In genomic region chr4:115827888-115828571, GRCm38 (mm10) we compare ENCODE assay signal across 8 mouse cellular contexts. TPM values are rescaled to one million over a fixed set of nuclear protein-coding genes. Genes with fewer than 3 reads are reported as not detected.
DNase-seq lines count a peak whose midpoint lies in the region; ATAC-seq and TF ChIP-seq lines count a peak whose summit lies in the region.

Gene Mob3c (plus strand): TSS chr4:115828092.

- H3K4me1 ChIP-seq in embryonic facial prominence, embryonic 10.5 days: peaks cover 27% of the 10 kb centered on the region
- peaks cover 11% of the 10 kb centered on the region for H3K4me1 ChIP-seq in intestine, postnatal 0 days (replicated peaks; ENCODE audit: control insufficient read depth, insufficient read depth, low read length)
- H3K4me1 ChIP-seq in liver, embryonic 11.5 days (replicated peaks; ENCODE audit: control insufficient read depth, insufficient read depth, low read length): peaks cover 44% of the 10 kb centered on the region

- peak within 1 kb of the TSS; percentile 90 for H3K4me3 ChIP-seq in embryonic facial prominence, embryonic 10.5 days
- peak within 1 kb of the TSS; percentile 80 for H3K4me3 ChIP-seq in intestine, postnatal 0 days (ENCODE audit: low read depth, low read length)
- H3K4me3 ChIP-seq in liver, embryonic 11.5 days (ENCODE audit: low read depth, low read length): peak within 1 kb of the TSS; percentile 91
- peak within 1 kb of the TSS; percentile 53 for H3K4me3 ChIP-seq in myocyte

- DNase-seq in 416B (ENCODE audit: low read depth): peak; percentile 93
- DNase-seq in adrenal gland, adult 8-10 months: peak; percentile 78
- peak; percentile 85 for DNase-seq in embryonic facial prominence, embryonic 10.5 days (ENCODE audit: low spot score)
- peak; percentile 84 for DNase-seq in liver, embryonic 11.5 days (ENCODE audit: low spot score)
- peak; percentile 73 to 75 for DNase-seq in spleen, postnatal 36 days (ENCODE audit: low spot score in 2 of 2)

- peaks cover 13% of the 10 kb centered on the region for H3K79me2 ChIP-seq in myocyte (ENCODE audit: control insufficient read depth, insufficient read depth)

- under 1% methylated on average over 57 of the region's 57 CpGs for WGBS in embryonic facial prominence, embryonic 10.5 days
- WGBS in intestine, postnatal 0 days: under 1% methylated on average over 56 of the region's 57 CpGs
- 0% methylated on average over 57 of the region's 57 CpGs for WGBS in liver, embryonic 11.5 days

- peak within 1 kb of the TSS; percentile 78 for H3K4me2 ChIP-seq in intestine, postnatal 0 days (replicated peaks; ENCODE audit: low read depth)
- H3K4me2 ChIP-seq in liver, embryonic 11.5 days: peak within 1 kb of the TSS; percentile 76
- H3K4me2 ChIP-seq in myocyte (ENCODE audit: low read depth): peak within 1 kb of the TSS; percentile 92

- H3K9me3 ChIP-seq in embryonic facial prominence, embryonic 10.5 days: no peaks in the 10 kb centered on the region
- no peaks in the 10 kb centered on the region for H3K9me3 ChIP-seq in intestine, postnatal 0 days (ENCODE audit: control insufficient read depth)
- H3K9me3 ChIP-seq in liver, embryonic 11.5 days (ENCODE audit: control insufficient read depth, low read length): no peaks in the 10 kb centered on the region

- peak; percentile 74 for ATAC-seq in granulocyte monocyte progenitor cell, adult 5-6 weeks (replicated peaks; ENCODE audit: poor library complexity, severe bottlenecking)
- peak; percentile 87 for ATAC-seq in intestine, postnatal 0 days
- peak; percentile 90 for ATAC-seq in liver, embryonic 11.5 days (replicated peaks; ENCODE audit: low FRiP score)

- TF ChIP-seq CTCF in intestine, postnatal 0 days (IDR thresholded peaks at IDR 0.05; ENCODE audit: low read depth): no peak

- H3K27me3 ChIP-seq in embryonic facial prominence, embryonic 10.5 days (replicated peaks; ENCODE audit: low read depth, poor library complexity, severe bottlenecking): peaks cover 36% of the 10 kb centered on the region
- H3K27me3 ChIP-seq in intestine, postnatal 0 days (replicated peaks; ENCODE audit: control insufficient read depth, insufficient read depth, low read length): no peaks in the 10 kb centered on the region
- no peaks in the 10 kb centered on the region for H3K27me3 ChIP-seq in liver, embryonic 11.5 days (replicated peaks; ENCODE audit: control insufficient read depth, insufficient read depth, low read length)
- H3K27me3 ChIP-seq in myocyte (ENCODE audit: control insufficient read depth, insufficient read depth, insufficient read length): no peaks in the 10 kb centered on the region

- H3ac ChIP-seq in myocyte (ENCODE audit: control insufficient read depth, insufficient read length): peak within 1 kb of the TSS; percentile 53

- peak within 1 kb of the TSS; percentile 85 for H3K9ac ChIP-seq in intestine, postnatal 0 days (ENCODE audit: low read depth, low read length)
- H3K9ac ChIP-seq in liver, embryonic 11.5 days (ENCODE audit: low read depth, low read length): peak within 1 kb of the TSS; percentile 86

- 0 out of 2 replicates have a peak, but pooled peaks cover 2% of the 10 kb centered on the region for H3K36me3 ChIP-seq in embryonic facial prominence, embryonic 10.5 days (replicated peaks)
- peaks cover 22% of the 10 kb centered on the region for H3K36me3 ChIP-seq in intestine, postnatal 0 days (ENCODE audit: control insufficient read depth, insufficient read depth)
- peaks cover 10% of the 10 kb centered on the region; the same call in 1 of the 2 replicates for H3K36me3 ChIP-seq in liver, embryonic 11.5 days (ENCODE audit: control insufficient read depth, insufficient read depth, low read length)
- peaks cover 11% of the 10 kb centered on the region for H3K36me3 ChIP-seq in myocyte (ENCODE audit: control insufficient read depth, insufficient read depth)

- H3K27ac ChIP-seq in embryonic facial prominence, embryonic 10.5 days (replicated peaks): peak within 1 kb of the TSS; percentile 79
- peak within 1 kb of the TSS; percentile 97 for H3K27ac ChIP-seq in intestine, postnatal 0 days (ENCODE audit: low read depth, low read length)
- H3K27ac ChIP-seq in liver, embryonic 11.5 days (ENCODE audit: low read depth, low read length): peak within 1 kb of the TSS; percentile 90

- TF ChIP-seq POLR2A in myocyte (IDR thresholded peaks at IDR 0.05; ENCODE audit: insufficient read length, low read depth): peak; percentile 69

TF ChIP-seq in myocyte, 11 proteins besides CTCF, POLR2A, EP300 and RAD21:
- TF ChIP-seq MYOG (IDR thresholded peaks at IDR 0.05; ENCODE audit: control insufficient read depth in 1 of 3, insufficient read depth in 1 of 3, insufficient read length in 2 of 3, low read depth in 2 of 3) (peak; percentile 67 to 92 (median 84)), TCF3 (IDR thresholded peaks at IDR 0.05; ENCODE audit: insufficient read length, low read depth) (no peak), MYOD1 (IDR thresholded peaks at IDR 0.05; ENCODE audit: control insufficient read depth in 1 of 3, insufficient read length in 2 of 3, low read depth in 2 of 3) (peak; percentile 76 to 87 (median 84)), MAX (IDR thresholded peaks at IDR 0.05; ENCODE audit: low read depth) (no peak), REST (IDR thresholded peaks at IDR 0.05; ENCODE audit: insufficient read depth, insufficient read length) (peak; percentile 36), POLR2AphosphoS2 (IDR thresholded peaks at IDR 0.05; ENCODE audit: insufficient read length, low read depth) (peak; percentile 72), TCF12 (IDR thresholded peaks at IDR 0.05; ENCODE audit: insufficient read depth, poor library complexity, severe bottlenecking) (peak; percentile 53)

RNA-seq across cellular contexts. Expression of gene Mob3c, which starts in this region (rescaled TPM):
- 10 to 100 TPM; 15.6 to 22.2 (median 16.3) TPM for total RNA-seq in adrenal gland, adult 8-10 months (2022)
- 2.8 and 3.5 TPM in 2 replicates for polyA plus RNA-seq in embryonic facial prominence, embryonic 10.5 days (2016; fragmentation: Nextera tagmentation; extraction: Ambion mirVana)
- total RNA-seq in granulocyte monocyte progenitor cell, adult 5-6 weeks (2014; fragmentation: Nextera tagmentation): 6.0 and 6.3 TPM in 2 replicates
- 2.6 and 6.2 TPM in 2 replicates for total RNA-seq in granulocyte monocyte progenitor cell, adult 5-6 weeks (2017)
- 11.8 and 13.6 TPM in 2 replicates for polyA plus RNA-seq in intestine, postnatal 0 days (2015; fragmentation: Nextera tagmentation; extraction: Ambion mirVana)
- 9.7 and 9.8 TPM in 2 replicates for polyA plus RNA-seq in liver, embryonic 11.5 days (2014; fragmentation: Nextera tagmentation; extraction: Ambion mirVana)
- 4.9 TPM for polyA plus RNA-seq in myocyte (2012; fragmentation: generic; extraction: Trizol)

Comparison
In these comparisons a context has a peak if more than half of its experiments do, and no peak if none do; other contexts are left out.
1. Peak in every context shown above with its lines: DNase-seq, ATAC-seq, H3K4me3 ChIP-seq and H3K27ac ChIP-seq.